Mouse (Mus musculus): ENCODE data around the gene Ssh1. TPM values are rescaled to one million over a fixed set of nuclear protein-coding genes. Genes with fewer than 3 reads are reported as not detected.

Ssh1 gene
- total RNA-seq, 2 experiments from 2014 or later, result 6.1 to 7.2 TPM

- peak; percentile 99 for DNase-seq
- peak; percentile 95 for TF ChIP-seq CTCF (IDR thresholded peaks at IDR 0.05)
- intact Hi-C loops (cut with DNase I), result loop anchor here (1.0 to 2.0 kb wide), 2 partner anchors 45 to 54 kb away; no protein-coding TSS in a partner anchor
Measured at GRCm38 (mm10) chr5:113908592-113909441, 84.9 kb downstream of the Ssh1 start, which contains the start of gene Coro1c. Gene Coro1c (minus strand): TSS chr5:113908758.

DNA sequence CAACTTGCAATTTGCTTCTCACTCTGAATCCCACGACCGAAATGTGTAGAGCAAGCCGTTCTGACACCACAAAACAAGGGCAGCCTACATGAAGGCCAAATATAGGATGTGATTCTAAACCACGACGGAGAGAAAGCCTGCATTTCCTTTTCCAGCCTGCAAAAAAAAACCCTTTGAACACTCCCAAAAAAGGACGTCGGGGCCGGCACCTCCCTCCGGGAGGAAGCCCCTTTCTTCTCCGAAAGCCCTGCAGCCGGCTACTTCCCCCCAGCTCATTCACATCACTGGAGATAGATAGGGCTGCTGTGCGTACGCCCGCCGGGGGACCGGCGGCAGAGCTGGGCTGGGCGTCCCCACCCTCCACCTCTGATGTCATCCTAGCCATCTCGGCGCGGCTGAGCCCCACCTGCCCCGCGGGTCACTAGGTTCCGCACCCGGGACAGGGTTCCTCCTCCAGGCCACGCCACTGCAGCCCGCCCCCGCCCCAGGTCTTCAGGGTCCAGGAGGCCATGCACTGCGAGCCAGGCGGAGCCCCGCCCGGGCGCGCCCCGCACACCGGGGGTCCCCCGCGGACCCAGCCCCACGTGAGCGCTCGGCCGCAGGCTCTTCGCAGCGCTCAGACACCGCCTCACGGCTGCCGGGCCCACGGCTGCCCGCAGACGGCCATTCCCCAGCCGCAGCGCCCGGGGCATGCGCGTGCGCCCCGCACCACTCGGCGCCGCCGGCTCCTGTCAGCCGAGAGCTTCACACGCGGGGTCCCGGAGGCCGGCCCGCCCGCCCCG, 85.7 kb downstream of the Ssh1 start:
- Histone ChIP-seq H3K4me3 (peak overlapping the region; percentile 95), H3K27ac (peak overlapping the region; percentile 93)
- no peak for TF ChIP-seq CTCF (IDR thresholded peaks at IDR 0.05)
- DNase-seq, result peak; percentile 80
- intact Hi-C loops (cut with DNase I), result loop anchor here (1.0 to 2.0 kb wide), 3 partner anchors 37 to 53 kb away; no protein-coding TSS in a partner anchor

More at GRCm38 (mm10) chr5:113908592-113909441, 84.9 kb downstream of the Ssh1 start, which contains the start of gene Coro1c:
- peak within 1 kb of the TSS; percentile 95 for H3K4me3 ChIP-seq
- H3K27ac ChIP-seq, result peak within 1 kb of the TSS; percentile 93

DNA sequence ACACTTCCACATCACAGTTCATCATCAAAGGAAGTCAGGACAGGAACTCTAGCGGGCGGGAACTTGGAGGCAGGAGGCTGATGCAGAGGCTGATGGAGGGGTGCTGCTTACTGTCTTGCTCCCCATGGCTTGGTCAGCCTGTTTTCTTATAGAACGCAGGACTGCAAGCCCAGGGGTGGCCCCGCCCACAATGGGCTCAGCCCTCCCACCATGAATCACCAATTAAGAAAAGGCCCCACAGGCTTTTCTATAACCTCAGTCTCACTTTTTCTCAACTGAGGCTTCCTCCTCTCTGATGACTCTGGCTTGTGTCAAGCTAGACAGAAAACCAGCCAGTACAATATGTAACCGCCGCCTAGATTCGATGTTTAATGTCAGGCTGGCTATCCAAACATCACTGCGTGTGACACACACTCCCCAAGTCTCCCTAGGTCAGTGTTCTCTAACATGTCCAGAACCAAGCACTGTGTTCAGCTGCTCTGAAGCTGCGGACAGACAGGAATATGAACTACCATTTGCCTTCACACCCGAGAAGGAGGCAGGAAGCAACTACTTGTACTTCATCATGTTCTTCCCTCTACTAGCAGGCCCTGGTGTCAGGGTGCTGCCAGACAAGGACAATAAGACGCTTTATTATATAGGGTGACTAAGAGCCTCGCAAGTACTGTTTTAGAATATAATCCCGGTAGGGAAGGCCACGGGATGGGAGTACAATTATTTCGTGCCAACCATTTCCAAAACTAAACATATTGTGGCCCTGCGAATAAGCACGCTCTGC, 86.5 kb downstream of the Ssh1 start:
- TF ChIP-seq CTCF (IDR thresholded peaks at IDR 0.05), result no peak
- intact Hi-C loops (cut with DNase I), result loop anchor here (2.0 kb wide), 1 partner anchor 36 kb away; no protein-coding TSS in a partner anchor
- Histone ChIP-seq H3K27ac (peak overlapping the region; percentile 93), H3K4me3 (peak overlapping the region; percentile 95)
- peak; percentile 58 for DNase-seq

GRCm38 (mm10) chr5:113904987-113905386, 88.7 kb downstream of the Ssh1 start:
- no peak overlapping the region for H3K27ac ChIP-seq
- intact Hi-C loops (cut with DNase I), result no loop called here

DNA sequence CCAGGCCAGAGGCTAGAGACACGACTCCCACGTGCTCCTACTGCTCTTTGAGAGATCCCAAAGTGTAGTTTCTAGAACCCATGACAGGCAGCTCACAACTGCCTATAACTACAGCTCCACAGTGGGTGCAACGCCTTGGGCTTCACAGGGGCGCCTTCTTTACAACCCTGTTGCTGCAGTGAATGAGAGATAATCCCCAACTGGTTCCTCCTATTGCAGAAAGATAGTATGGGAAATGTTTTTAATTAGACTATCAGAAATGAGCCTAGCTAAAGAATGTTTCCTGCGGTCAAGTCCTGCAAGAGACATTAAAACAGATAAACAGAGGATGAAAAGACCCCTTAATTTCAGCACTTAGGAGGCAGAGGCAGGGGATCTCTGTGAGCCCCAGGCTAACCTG, 90.7 kb downstream of the Ssh1 start:
- intact Hi-C loops (cut with DNase I), result no loop called here
- H3K27ac ChIP-seq, result no peak overlapping the region

More at GRCm38 (mm10) chr5:113904987-113905386, 88.7 kb downstream of the Ssh1 start:
- DNase-seq, result no peak
- no peak overlapping the region for H3K4me3 ChIP-seq
- no peak for TF ChIP-seq CTCF (IDR thresholded peaks at IDR 0.05)

GRCm38 (mm10) chr5:113902017-113902416, 91.7 kb downstream of the Ssh1 start:
- intact Hi-C loops (cut with DNase I), result no loop called here
- Histone ChIP-seq H3K4me3 (peak overlapping the region; percentile 27), H3K27ac (peak overlapping the region; percentile 56)
- TF ChIP-seq CTCF (IDR thresholded peaks at IDR 0.05), result no peak
- DNase-seq, result no peak

More for the DNA sequence above, 90.7 kb downstream of the Ssh1 start:
- no peak for TF ChIP-seq CTCF (IDR thresholded peaks at IDR 0.05)
- no peak for DNase-seq
- no peak overlapping the region for H3K4me3 ChIP-seq

GRCm38 (mm10) chr5:113901074-113901571, 92.6 kb downstream of the Ssh1 start:
- Histone ChIP-seq H3K27ac (peak overlapping the region; percentile 56; the same call in 1 of the 2 replicates), H3K4me3 (no peak overlapping the region)
- intact Hi-C loops (cut with DNase I), result no loop called here
- DNase-seq, result no peak
- TF ChIP-seq CTCF (IDR thresholded peaks at IDR 0.05), result no peak

GRCm38 (mm10) chr5:113899543-113899942, 94.2 kb downstream of the Ssh1 start:
- Histone ChIP-seq H3K4me3 (peak overlapping the region; percentile 2; the same call in 1 of the 2 replicates), H3K27ac (peak overlapping the region; percentile 50; the same call in 1 of the 2 replicates)
- intact Hi-C loops (cut with DNase I), result no loop called here

DNA sequence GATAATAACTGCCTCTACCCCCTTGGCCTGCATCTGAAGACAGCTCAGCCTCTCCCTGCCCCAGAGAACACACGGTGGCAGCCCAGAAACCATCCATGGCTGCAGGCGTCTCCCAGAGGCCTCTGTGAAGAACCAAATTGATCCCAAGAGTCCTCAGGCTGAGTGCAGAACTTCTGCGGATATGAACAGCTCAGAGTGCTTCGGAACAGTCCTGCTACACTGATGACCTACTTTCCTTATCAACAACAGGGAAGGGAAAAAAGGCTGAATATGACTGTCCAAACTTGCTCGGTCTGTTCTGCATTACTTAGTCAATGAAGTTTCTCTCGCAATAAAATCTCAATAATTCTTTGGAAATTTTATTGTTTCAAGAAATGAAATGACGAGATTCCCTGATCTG, 101.7 kb downstream of the Ssh1 start:
- H3K27ac ChIP-seq, result peak overlapping the region; percentile 80
- no peak for DNase-seq

More at GRCm38 (mm10) chr5:113899543-113899942, 94.2 kb downstream of the Ssh1 start:
- TF ChIP-seq CTCF (IDR thresholded peaks at IDR 0.05), result no peak
- DNase-seq, result no peak

GRCm38 (mm10) chr5:113890874-113891273, 102.8 kb downstream of the Ssh1 start:
- TF ChIP-seq CTCF (IDR thresholded peaks at IDR 0.05), result no peak
- H3K27ac ChIP-seq, result peak overlapping the region; percentile 80
- DNase-seq, result peak; percentile 55
- intact Hi-C loops (cut with DNase I), result no loop called here
- H3K4me3 ChIP-seq, result peak overlapping the region; percentile 58

More for the DNA sequence above, 101.7 kb downstream of the Ssh1 start:
- TF ChIP-seq CTCF (IDR thresholded peaks at IDR 0.05), result no peak
- intact Hi-C loops (cut with DNase I), result no loop called here
- no peak overlapping the region for H3K4me3 ChIP-seq

DNA sequence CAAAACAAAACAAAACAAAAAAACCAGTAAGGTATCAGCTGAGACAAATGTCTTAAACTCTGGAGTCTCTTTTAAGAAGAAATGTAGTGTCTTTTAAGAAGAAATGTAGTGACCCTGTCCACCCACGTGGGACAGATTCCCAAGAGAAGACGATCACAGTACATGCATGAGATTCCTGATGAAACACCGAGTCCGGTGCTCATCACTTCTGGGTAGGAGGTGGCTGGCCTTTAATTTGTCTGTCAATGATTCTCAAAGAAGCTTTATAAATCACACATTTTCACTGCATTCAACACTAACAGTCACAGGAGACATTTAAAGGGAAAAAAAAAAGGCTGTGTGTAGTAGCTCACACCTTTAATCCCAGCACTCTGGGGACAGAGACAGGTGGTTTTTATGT, 103.8 kb downstream of the Ssh1 start:
- no peak for DNase-seq
- intact Hi-C loops (cut with DNase I), result no loop called here
- Histone ChIP-seq H3K4me3 (no peak overlapping the region; the same call in 1 of the 2 replicates), H3K27ac (peak overlapping the region; percentile 80; the same call in 1 of the 2 replicates)
- no peak for TF ChIP-seq CTCF (IDR thresholded peaks at IDR 0.05)
